Mouse (Mus musculus) liver, embryonic 14.5 days (tissue): Measurements from ENCODE around the gene Ephb6.

Source experiments
- CTCF ChIP-seq: IDR thresholded peaks from 2 replicates; pipeline ENCODE4 v1.5.1; 2016; ENCODE audit warnings: antibody characterized with exemption, low read depth, control low read depth
- EP300 ChIP-seq: IDR thresholded peaks from 2 replicates; pipeline ENCODE4 v1.6.1; 2016; ENCODE audit warnings: antibody characterized with exemption, low read depth

- TF ChIP-seq CTCF (no peak), EP300 (no peak)
Measured at GRCm38 (mm10) chr6:41566965-41567364, 38.3 kb upstream of the Ephb6 start.
